Mouse (Mus musculus) lung, postnatal 10 days (tissue): ENCODE data around the gene Spryd4.
"Not testable (repeated sequence)": the region's sequence is repeated elsewhere in the genome, so short reads cannot be mapped to it uniquely, and the experiment has no call there.

Source experiments
- DNase-seq: peaks from one replicate; pipeline ENCODE4 v3.0.0; 2021

Gene Spryd4

DNA sequence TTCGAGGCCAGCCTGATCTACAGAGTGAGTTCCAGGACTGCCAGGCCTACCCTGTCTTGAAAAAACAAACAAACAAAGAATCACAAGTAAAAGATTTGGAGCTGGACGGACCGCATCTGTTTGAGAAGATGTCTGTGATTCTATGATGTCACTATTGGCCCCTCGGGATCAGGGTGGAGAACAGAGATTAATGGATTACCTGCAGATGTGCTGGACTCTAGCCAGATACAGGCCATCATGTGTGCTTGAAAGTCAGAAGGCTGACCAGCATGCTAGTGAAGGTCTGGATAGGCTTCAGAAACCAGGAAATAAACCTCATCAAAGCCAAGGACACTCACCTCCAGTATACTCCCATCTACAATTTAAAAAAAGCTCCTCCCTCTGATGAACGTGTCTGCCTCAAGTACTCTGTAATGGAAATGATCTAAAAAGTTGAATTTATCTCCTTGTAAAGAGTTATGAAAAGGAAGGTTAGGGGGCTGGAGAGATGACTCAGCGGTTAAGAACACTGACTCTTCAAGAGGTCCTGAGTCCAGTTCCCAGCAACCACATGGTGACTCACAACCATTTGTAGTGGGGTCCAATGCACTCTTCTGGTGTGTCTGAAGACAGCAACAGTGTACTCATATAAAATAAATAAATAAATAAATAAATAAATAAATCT, 26.2 kb downstream of the Spryd4 start:
- DNase-seq = no peak

GRCm38 (mm10) chr10:128184296-128184695, 27.3 kb downstream of the Spryd4 start:
- DNase-seq = no peak

DNA sequence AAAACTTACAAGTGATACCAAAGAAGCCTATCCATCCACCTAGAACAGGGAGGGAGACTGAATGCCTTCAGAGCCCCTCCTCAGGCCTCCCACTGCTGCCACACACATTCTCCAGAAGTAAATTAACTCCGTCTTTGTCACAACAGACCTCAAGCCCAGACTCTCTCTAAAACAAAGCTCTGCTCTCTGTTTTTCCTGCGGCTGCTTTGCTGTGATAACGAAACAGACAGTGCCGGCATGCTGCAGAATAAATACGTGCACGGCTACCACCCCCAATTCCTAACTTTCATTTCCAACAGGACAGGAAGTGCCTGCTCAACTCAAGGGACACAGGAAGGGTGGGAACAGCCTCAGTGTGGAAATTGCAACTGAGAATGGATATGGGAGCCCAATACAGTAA, 31.6 kb downstream of the Spryd4 start, which contains the start of gene Rbms2:
Gene Rbms2, minus strand, starts transcription at position 309 of the 400 bp plus-strand sequence.
- peak; percentile 71 for DNase-seq

DNA sequence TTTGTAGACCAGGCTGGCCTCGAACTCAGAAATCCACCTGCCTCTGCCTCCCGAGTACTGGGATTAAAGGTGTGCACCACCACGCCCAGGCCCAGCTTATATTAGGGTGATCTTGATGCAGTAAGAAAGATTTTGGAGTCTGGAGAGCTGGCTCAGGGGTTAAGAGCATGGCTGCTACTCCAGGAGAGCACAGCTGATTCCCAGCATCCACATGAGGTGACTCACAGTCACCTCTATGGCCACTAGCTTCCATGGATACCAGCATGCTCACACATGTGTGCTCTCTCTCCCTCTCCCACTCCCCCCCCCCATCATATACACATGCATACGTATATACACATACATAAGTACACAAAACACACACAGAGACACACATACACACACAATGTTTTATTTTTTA, 34.3 kb downstream of the Spryd4 start:
- DNase-seq = no peak

DNA sequence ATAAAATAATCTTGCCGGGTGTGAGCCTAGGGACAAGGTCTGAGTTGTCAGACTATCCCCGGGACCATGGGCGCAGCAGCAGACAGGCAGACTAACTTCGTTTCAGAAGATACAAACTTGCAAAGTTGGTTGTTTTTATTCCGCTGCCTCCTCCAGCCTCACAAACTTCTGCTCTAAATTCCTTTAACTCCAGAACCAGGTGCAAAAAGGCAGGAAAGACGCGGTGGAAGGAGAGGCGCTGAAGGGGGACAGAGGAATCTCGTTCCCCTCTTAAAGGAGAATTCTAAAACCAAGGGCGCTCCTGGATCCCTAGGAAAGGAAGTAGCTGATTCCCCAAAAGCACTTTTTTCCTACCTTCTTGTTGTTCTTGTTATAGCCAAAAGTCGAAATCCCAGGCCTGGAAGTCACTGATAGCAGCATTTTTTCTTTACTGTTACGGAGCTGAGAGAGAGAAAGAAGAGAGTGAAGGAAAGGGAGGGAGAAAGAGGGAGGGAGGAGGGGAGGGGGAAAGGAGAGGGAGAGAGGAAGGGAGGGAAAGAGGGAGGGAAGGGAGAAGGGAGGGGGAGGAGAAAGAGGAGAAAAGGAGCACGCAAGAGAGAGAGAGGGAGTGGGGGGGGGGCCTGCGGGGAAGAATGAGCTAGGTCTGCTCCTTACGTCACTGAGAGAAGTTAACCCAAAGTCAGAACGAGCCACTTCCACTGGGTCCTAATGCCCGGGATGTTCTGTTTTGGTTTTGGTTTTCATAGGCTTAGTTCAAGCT, 35.4 kb downstream of the Spryd4 start:
- peak; percentile 86 for DNase-seq

DNA sequence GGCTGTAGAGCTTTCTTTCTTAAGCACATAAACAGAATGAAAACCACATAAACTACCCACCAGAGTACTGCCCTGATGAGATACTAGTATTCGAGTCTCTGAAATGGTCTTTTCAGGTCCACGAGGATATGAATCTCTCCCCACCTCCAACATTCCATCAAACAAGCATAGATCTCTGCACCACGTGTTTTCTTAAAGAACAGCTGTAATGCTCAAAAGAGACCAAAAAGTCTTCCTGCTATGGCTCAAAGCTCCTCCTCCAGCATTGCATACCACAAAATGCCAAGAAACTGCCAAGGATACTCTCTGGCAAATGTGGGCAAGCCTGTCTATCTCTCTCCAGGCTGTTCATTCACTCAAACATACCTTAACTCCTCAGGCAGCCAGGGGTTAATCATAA, 36.3 kb downstream of the Spryd4 start:
- no peak for DNase-seq

DNA sequence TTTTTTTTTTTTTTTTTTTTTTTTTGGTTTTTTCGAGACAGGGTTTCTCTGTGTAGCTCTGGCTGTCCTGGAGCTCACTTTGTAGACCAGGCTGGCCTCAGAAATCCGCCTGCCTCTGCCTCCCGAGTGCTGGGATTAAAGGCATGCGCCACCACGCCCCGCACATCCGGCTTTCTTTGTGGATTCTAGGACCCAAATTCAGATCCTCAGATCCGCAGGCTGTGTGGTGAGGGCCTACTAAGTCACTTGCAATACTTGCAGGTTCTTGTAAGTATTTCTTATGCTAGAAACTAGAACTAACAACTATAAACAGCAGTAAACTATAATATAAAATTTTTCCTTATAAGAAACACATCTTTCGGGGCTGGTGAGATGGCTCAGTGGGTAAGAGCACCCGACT, 40.3 kb downstream of the Spryd4 start:
- DNase-seq = not testable (repeated sequence)

GRCm38 (mm10) chr10:128167091-128167490, 44.5 kb downstream of the Spryd4 start:
- peak; percentile 27 for DNase-seq

GRCm38 (mm10) chr10:128165726-128166125, 45.9 kb downstream of the Spryd4 start:
- DNase-seq = not testable (repeated sequence)
